Mouse (Mus musculus) heart, adult 2 months (tissue): Measurements from ENCODE around the gene Gm2663.

Source experiments
- CTCF ChIP-seq: fragments of 200-600 bp; IDR thresholded peaks from 2 replicates; pipeline ENCODE4 v1.8.1; 2022; ENCODE audit warnings: antibody characterized with exemption, mild to moderate bottlenecking, moderate library complexity
- EP300 ChIP-seq: fragments of 200-500 bp; IDR thresholded peaks from 2 replicates; pipeline ENCODE4 v1.6.1; 2011; ENCODE audit warnings: low read depth, low read length, control low read depth; ENCODE audit not compliant: insufficient read depth
- POLR2A ChIP-seq: fragments of 200-500 bp; IDR thresholded peaks from 2 replicates; pipeline ENCODE4 v1.6.1; 2011; ENCODE audit warnings: mild to moderate bottlenecking, low read depth, low read length, control low read depth; ENCODE audit not compliant: insufficient read depth

GRCm38 (mm10) chr6:41025873-41026650, 26.8 kb upstream of the Gm2663 start:
- no peak for TF ChIP-seq CTCF
- TF ChIP-seq POLR2A, result no peak
- TF ChIP-seq EP300, result no peak
